Mouse (Mus musculus): ENCODE measurements around the gene Ctnnd2. TPM values are rescaled to one million over a fixed set of nuclear protein-coding genes. Genes with fewer than 3 reads are reported as not detected.

Gene Ctnnd2
- polyA plus RNA-seq, 1 experiment from 2014 or later = 19.9 TPM

DNA sequence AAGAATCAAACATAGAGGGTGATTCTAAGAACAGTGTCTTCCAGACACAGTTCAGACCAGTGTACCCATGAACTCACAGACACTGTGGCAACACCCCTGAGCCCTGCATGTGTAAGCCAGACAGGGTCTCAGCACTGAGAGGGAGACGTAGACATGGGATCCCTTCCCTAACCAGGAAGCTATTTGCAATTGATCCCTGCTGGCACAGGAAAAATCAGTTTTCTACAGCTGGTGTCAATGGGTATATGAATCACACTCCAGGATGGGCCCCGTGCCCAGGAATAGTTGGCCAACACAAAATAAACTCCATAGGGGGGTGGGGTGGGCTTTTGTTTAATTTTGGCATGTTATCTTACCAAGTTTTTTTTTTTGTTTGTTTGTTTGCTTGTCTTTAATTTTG is 895.7 kb downstream of the Ctnnd2 start:
- no peak overlapping the region for H3K9ac ChIP-seq
- no peak for TF ChIP-seq CTCF (IDR thresholded peaks at IDR 0.05; ENCODE audit: low read depth)
- ATAC-seq (ENCODE audit: insufficient read depth) (no peak), DNase-seq (peak; percentile 13)
- 53% methylated on average over 2 of the region's 2 CpGs for whole genome bisulfite sequencing
- H3K9me3 ChIP-seq (ENCODE audit: low read depth, low read length) = no peaks in the 10 kb centered on the region
- no peak overlapping the region for H3K27ac ChIP-seq (ENCODE audit: low read depth)
- no peaks in the 10 kb centered on the region for H3K36me3 ChIP-seq (ENCODE audit: insufficient read depth)
- no peaks in the 10 kb centered on the region for H3K4me1 ChIP-seq (ENCODE audit: insufficient read depth)
- H3K4me2 ChIP-seq = no peak overlapping the region
- no peaks in the 10 kb centered on the region for H3K27me3 ChIP-seq (ENCODE audit: insufficient read depth, low read length)
- no peak overlapping the region for H3K4me3 ChIP-seq (ENCODE audit: low read depth, low read length)

GRCm38 (mm10) chr15:31070311-31070710 is 897.9 kb downstream of the Ctnnd2 start:
- no peak overlapping the region for H3K9ac ChIP-seq
- no peak overlapping the region for H3K4me3 ChIP-seq (ENCODE audit: low read depth, low read length)
- no peaks in the 10 kb centered on the region for H3K9me3 ChIP-seq (ENCODE audit: low read depth, low read length)
- no peak overlapping the region for H3K4me2 ChIP-seq
- WGBS = 75% methylated on average over 5 of the region's 5 CpGs
- H3K27ac ChIP-seq (ENCODE audit: low read depth) = no peak overlapping the region
- no peaks in the 10 kb centered on the region for H3K27me3 ChIP-seq (ENCODE audit: insufficient read depth, low read length)
- TF ChIP-seq CTCF (IDR thresholded peaks at IDR 0.05; ENCODE audit: low read depth) = no peak
- DNase-seq = no peak
- H3K4me1 ChIP-seq (ENCODE audit: insufficient read depth) = no peaks in the 10 kb centered on the region
- ATAC-seq (ENCODE audit: insufficient read depth) = no peak
- H3K36me3 ChIP-seq (ENCODE audit: insufficient read depth) = no peaks in the 10 kb centered on the region
